Mouse (Mus musculus): ENCODE data around the gene Olfr895.

- TF ChIP-seq CTCF (IDR thresholded peaks at IDR 0.05; ENCODE audit: extremely low read depth, insufficient read length, insufficient replicate concordance, low read depth, low read length) = no peak
- TF ChIP-seq POLR2A (IDR thresholded peaks at IDR 0.05; ENCODE audit: low read depth, low read length) = no peak
Observed at GRCm38 (mm10) chr9:38267551-38267950, at the start of gene Olfr895.
